Mouse (Mus musculus): Measurements from ENCODE around the gene B4galnt4. TPM values are rescaled to one million over a fixed set of nuclear protein-coding genes. Genes with fewer than 3 reads are reported as not detected.

Gene B4galnt4
- polyA plus RNA-seq, 1 experiment from 2014 or later: 22.3 TPM

GRCm38 (mm10) chr7:141117636-141118035, 56.7 kb downstream of the B4galnt4 start, which contains the start of gene Ano9:
Gene Ano9 (minus strand): TSS chr7:141117806.
- Histone ChIP-seq H3K27ac (ENCODE audit: low read depth, low read length) (no peak within 1 kb of the TSS), H3K36me3 (ENCODE audit: control insufficient read depth, insufficient read depth, low read length) (no peaks in the 10 kb centered on the region), H3K4me3 (ENCODE audit: low read depth, low read length) (no peak within 1 kb of the TSS), H3K4me2 (ENCODE audit: low read depth, low read length, severe bottlenecking) (no peak within 1 kb of the TSS), H3K9ac (ENCODE audit: low read length) (no peak within 1 kb of the TSS), H3K9me3 (ENCODE audit: control insufficient read depth, low read length) (no peaks in the 10 kb centered on the region), H3K4me1 (replicated peaks; ENCODE audit: control insufficient read depth, insufficient read depth, low read length) (no peaks in the 10 kb centered on the region), H3K27me3 (ENCODE audit: control insufficient read depth, insufficient read depth, low read length) (no peaks in the 10 kb centered on the region; the same call in 1 of the 2 replicates)
- 12% methylated on average over 9 of the region's 9 CpGs for WGBS
- DNase-seq (ENCODE audit: low spot score) (no peak), ATAC-seq (replicated peaks; ENCODE audit: low FRiP score) (no peak)

DNA sequence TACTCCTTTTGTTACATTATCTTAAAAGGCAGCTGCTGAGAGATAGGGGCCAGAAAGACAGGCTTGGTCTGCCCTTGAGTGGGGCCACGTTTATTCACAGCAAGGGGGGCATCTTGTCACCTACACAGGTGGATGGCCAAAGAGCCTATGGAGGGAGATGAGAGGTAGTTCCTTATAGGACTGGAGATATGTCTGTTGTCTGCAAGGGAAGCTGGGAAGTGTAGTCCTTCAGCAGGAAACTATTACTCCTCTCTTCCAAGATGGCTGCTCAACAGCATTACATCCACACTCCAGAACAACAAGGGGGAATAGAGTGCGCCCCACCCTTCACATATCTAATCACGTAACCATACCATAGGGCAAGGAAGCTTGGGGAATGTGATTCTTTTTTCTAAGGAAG, 58.6 kb downstream of the B4galnt4 start:
- Histone ChIP-seq H3K4me1 (replicated peaks; ENCODE audit: control insufficient read depth, insufficient read depth, low read length) (no peaks in the 10 kb centered on the region), H3K9ac (ENCODE audit: low read length) (no peak overlapping the region), H3K4me3 (ENCODE audit: low read depth, low read length) (no peak overlapping the region), H3K9me3 (ENCODE audit: control insufficient read depth, low read length) (no peaks in the 10 kb centered on the region), H3K4me2 (ENCODE audit: low read depth, low read length, severe bottlenecking) (no peak overlapping the region), H3K27me3 (ENCODE audit: control insufficient read depth, insufficient read depth, low read length) (no peaks in the 10 kb centered on the region; the same call in 1 of the 2 replicates), H3K27ac (ENCODE audit: low read depth, low read length) (no peak overlapping the region), H3K36me3 (ENCODE audit: control insufficient read depth, insufficient read depth, low read length) (no peaks in the 10 kb centered on the region)
- DNase-seq (ENCODE audit: low spot score) (no peak), ATAC-seq (replicated peaks; ENCODE audit: low FRiP score) (no peak)
- 71% methylated on average over 3 of the region's 3 CpGs for WGBS

DNA sequence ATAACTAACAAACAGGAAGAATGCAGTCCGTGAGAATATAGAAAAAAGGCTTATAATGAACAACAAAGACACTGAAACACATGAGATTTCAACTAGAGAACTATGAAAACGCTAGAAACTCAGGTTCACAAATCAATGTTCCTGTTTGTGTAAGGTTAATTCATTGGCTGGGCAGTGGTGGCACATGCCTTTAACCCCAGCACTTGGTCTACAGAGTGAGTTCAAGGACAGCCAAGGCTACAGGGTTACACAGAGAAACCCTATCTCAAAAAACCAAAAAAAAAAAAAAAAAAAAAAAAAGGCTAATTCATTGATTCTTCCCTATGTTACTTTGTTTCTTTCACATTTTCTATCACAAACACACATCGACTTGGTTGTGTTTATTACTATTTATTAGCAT, 59.7 kb downstream of the B4galnt4 start:
- H3K4me3 ChIP-seq (ENCODE audit: low read depth, low read length): no peak overlapping the region
- no peaks in the 10 kb centered on the region for H3K36me3 ChIP-seq (ENCODE audit: control insufficient read depth, insufficient read depth, low read length)
- no peaks in the 10 kb centered on the region; the same call in 1 of the 2 replicates for H3K27me3 ChIP-seq (ENCODE audit: control insufficient read depth, insufficient read depth, low read length)
- no peak overlapping the region for H3K9ac ChIP-seq (ENCODE audit: low read length)
- WGBS: 87% methylated on average over 3 of the region's 3 CpGs
- H3K4me1 ChIP-seq (replicated peaks; ENCODE audit: control insufficient read depth, insufficient read depth, low read length): no peaks in the 10 kb centered on the region
- H3K27ac ChIP-seq (ENCODE audit: low read depth, low read length): no peak overlapping the region
- no peaks in the 10 kb centered on the region for H3K9me3 ChIP-seq (ENCODE audit: control insufficient read depth, low read length)
- H3K4me2 ChIP-seq (ENCODE audit: low read depth, low read length, severe bottlenecking): no peak overlapping the region
- ATAC-seq (replicated peaks; ENCODE audit: low FRiP score) (no peak), DNase-seq (ENCODE audit: low spot score) (no peak)

- Histone ChIP-seq H3K9ac (ENCODE audit: low read length) (no peak overlapping the region), H3K4me3 (ENCODE audit: low read depth, low read length) (no peak overlapping the region), H3K27ac (ENCODE audit: low read depth, low read length) (no peak overlapping the region), H3K9me3 (ENCODE audit: control insufficient read depth, low read length) (no peaks in the 10 kb centered on the region), H3K27me3 (ENCODE audit: control insufficient read depth, insufficient read depth, low read length) (no peaks in the 10 kb centered on the region; the same call in 1 of the 2 replicates), H3K36me3 (ENCODE audit: control insufficient read depth, insufficient read depth, low read length) (no peaks in the 10 kb centered on the region), H3K4me2 (ENCODE audit: low read depth, low read length, severe bottlenecking) (no peak overlapping the region), H3K4me1 (replicated peaks; ENCODE audit: control insufficient read depth, insufficient read depth, low read length) (no peaks in the 10 kb centered on the region)
- ATAC-seq (replicated peaks; ENCODE audit: low FRiP score) (no peak), DNase-seq (ENCODE audit: low spot score) (no peak)
- 80% methylated on average over 5 of the region's 5 CpGs for WGBS
Measured at GRCm38 (mm10) chr7:141121051-141121531, 60.2 kb downstream of the B4galnt4 start.

Other genes starting within 250 kb of the B4galnt4 start
- 4.6 and 5.2 TPM in 2 replicates for gene Zfp941, start 238.9 kb upstream of the B4galnt4 start, polyA plus RNA-seq (2014; fragmentation: Nextera tagmentation; extraction: Ambion mirVana)
- gene Urah, start 226.1 kb upstream of the B4galnt4 start, polyA plus RNA-seq (2014; fragmentation: Nextera tagmentation; extraction: Ambion mirVana): 0.48 TPM in 1 of 2 replicates, not detected in the other
- gene Scgb1c1, start 215.6 kb upstream of the B4galnt4 start, polyA plus RNA-seq (2014; fragmentation: Nextera tagmentation; extraction: Ambion mirVana): not detected in 2 replicates
- not detected in 2 replicates for gene Odf3, start 213.3 kb upstream of the B4galnt4 start, polyA plus RNA-seq (2014; fragmentation: Nextera tagmentation; extraction: Ambion mirVana)
- gene Gm45785, start 204.8 kb upstream of the B4galnt4 start, polyA plus RNA-seq (2014; fragmentation: Nextera tagmentation; extraction: Ambion mirVana): not detected in 2 replicates
- 57.2 and 63.0 TPM in 2 replicates for gene Ric8a, start 204.1 kb upstream of the B4galnt4 start, polyA plus RNA-seq (2014; fragmentation: Nextera tagmentation; extraction: Ambion mirVana)
- gene Bet1l, start 203.5 kb upstream of the B4galnt4 start, polyA plus RNA-seq (2014; fragmentation: Nextera tagmentation; extraction: Ambion mirVana): 27.2 and 29.1 TPM in 2 replicates
- 242 and 244 TPM in 2 replicates for gene Psmd13, start 179.1 kb upstream of the B4galnt4 start, polyA plus RNA-seq (2014; fragmentation: Nextera tagmentation; extraction: Ambion mirVana)
- 24.3 and 25.2 TPM in 2 replicates for gene Sirt3, start 178.8 kb upstream of the B4galnt4 start, polyA plus RNA-seq (2014; fragmentation: Nextera tagmentation; extraction: Ambion mirVana)
- gene Cox8b, start 160.7 kb upstream of the B4galnt4 start, polyA plus RNA-seq (2014; fragmentation: Nextera tagmentation; extraction: Ambion mirVana): not detected in 2 replicates
- 0.11 and 0.37 TPM in 2 replicates for gene Nlrp6, start 140.2 kb upstream of the B4galnt4 start, polyA plus RNA-seq (2014; fragmentation: Nextera tagmentation; extraction: Ambion mirVana)
- gene Pgghg, start 119.7 kb upstream of the B4galnt4 start, polyA plus RNA-seq (2014; fragmentation: Nextera tagmentation; extraction: Ambion mirVana): 15.8 and 16.1 TPM in 2 replicates
- gene Ifitm5, start 110.8 kb upstream of the B4galnt4 start, polyA plus RNA-seq (2014; fragmentation: Nextera tagmentation; extraction: Ambion mirVana): 0.49 TPM in 1 of 2 replicates, not detected in the other
- not detected in 2 replicates for gene Gm45717, start 105.2 kb upstream of the B4galnt4 start, polyA plus RNA-seq (2014; fragmentation: Nextera tagmentation; extraction: Ambion mirVana)
- gene Ifitm2, start 105.1 kb upstream of the B4galnt4 start, polyA plus RNA-seq (2014; fragmentation: Nextera tagmentation; extraction: Ambion mirVana): 225 and 231 TPM in 2 replicates
- 5.6 and 8.1 TPM in 2 replicates for gene Ifitm1, start 93.9 kb upstream of the B4galnt4 start, polyA plus RNA-seq (2014; fragmentation: Nextera tagmentation; extraction: Ambion mirVana)
- gene Ifitm3, start 50.3 kb upstream of the B4galnt4 start, polyA plus RNA-seq (2014; fragmentation: Nextera tagmentation; extraction: Ambion mirVana): 9.4 and 9.7 TPM in 2 replicates
- gene Ifitm6, start 43.2 kb upstream of the B4galnt4 start, polyA plus RNA-seq (2014; fragmentation: Nextera tagmentation; extraction: Ambion mirVana): not detected in 2 replicates
- not detected in 2 replicates for gene Gm17387, start 32.0 kb upstream of the B4galnt4 start, polyA plus RNA-seq (2014; fragmentation: Nextera tagmentation; extraction: Ambion mirVana)
- gene Pkp3, start 17.1 kb downstream of the B4galnt4 start, polyA plus RNA-seq (2014; fragmentation: Nextera tagmentation; extraction: Ambion mirVana): 1.1 and 1.9 TPM in 2 replicates
- gene Sigirr, start 39.5 kb downstream of the B4galnt4 start, polyA plus RNA-seq (2014; fragmentation: Nextera tagmentation; extraction: Ambion mirVana): 1.2 and 1.8 TPM in 2 replicates
- gene Ano9, start 56.7 kb downstream of the B4galnt4 start, polyA plus RNA-seq (2014; fragmentation: Nextera tagmentation; extraction: Ambion mirVana): 0.21 and 0.39 TPM in 2 replicates
- gene Ptdss2, start 61.3 kb downstream of the B4galnt4 start, polyA plus RNA-seq (2014; fragmentation: Nextera tagmentation; extraction: Ambion mirVana): 70.9 and 75.3 TPM in 2 replicates
- gene Rnh1, start 111.8 kb downstream of the B4galnt4 start, polyA plus RNA-seq (2014; fragmentation: Nextera tagmentation; extraction: Ambion mirVana): 56.7 and 65.2 TPM in 2 replicates
- 87.5 and 116 TPM in 2 replicates for gene Hras, start 132.9 kb downstream of the B4galnt4 start, polyA plus RNA-seq (2014; fragmentation: Nextera tagmentation; extraction: Ambion mirVana)
- 14.0 and 16.1 TPM in 2 replicates for gene Lrrc56, start 133.1 kb downstream of the B4galnt4 start, polyA plus RNA-seq (2014; fragmentation: Nextera tagmentation; extraction: Ambion mirVana)
- gene Lmntd2, start 153.0 kb downstream of the B4galnt4 start, polyA plus RNA-seq (2014; fragmentation: Nextera tagmentation; extraction: Ambion mirVana): 3.3 TPM in 2 replicates
- 47.4 and 49.3 TPM in 2 replicates for gene Rassf7, start 154.8 kb downstream of the B4galnt4 start, polyA plus RNA-seq (2014; fragmentation: Nextera tagmentation; extraction: Ambion mirVana)
- 99.6 and 102 TPM in 2 replicates for gene Phrf1, start 167.7 kb downstream of the B4galnt4 start, polyA plus RNA-seq (2014; fragmentation: Nextera tagmentation; extraction: Ambion mirVana)
- 0.57 and 1.2 TPM in 2 replicates for gene Irf7, start 205.4 kb downstream of the B4galnt4 start, polyA plus RNA-seq (2014; fragmentation: Nextera tagmentation; extraction: Ambion mirVana)
- not detected in 2 replicates for gene Cdhr5, start 215.7 kb downstream of the B4galnt4 start, polyA plus RNA-seq (2014; fragmentation: Nextera tagmentation; extraction: Ambion mirVana)
- gene Sct, start 218.0 kb downstream of the B4galnt4 start, polyA plus RNA-seq (2014; fragmentation: Nextera tagmentation; extraction: Ambion mirVana): 2.5 TPM in 2 replicates
- gene Drd4, start 230.9 kb downstream of the B4galnt4 start, polyA plus RNA-seq (2014; fragmentation: Nextera tagmentation; extraction: Ambion mirVana): 0.24 and 0.43 TPM in 2 replicates

All from forebrain, embryonic 11.5 days (tissue).